Mouse (Mus musculus) ES-Bruce4 (cell line): ENCODE data around the gene Samd11.

Source experiments
- CTCF ChIP-seq: IDR thresholded peaks from one replicate; pipeline ENCODE4 v1.8.1; 2011; ENCODE audit warnings: low read depth, low read length
- EP300 ChIP-seq: IDR thresholded peaks from 2 replicates; pipeline ENCODE4 v1.6.1; 2011; ENCODE audit warnings: low read depth, low read length; ENCODE audit not compliant: insufficient read depth
- POLR2A ChIP-seq: IDR thresholded peaks from one replicate; pipeline ENCODE4 v1.8.1; 2011; ENCODE audit warnings: low read length; ENCODE audit not compliant: insufficient read depth

DNA sequence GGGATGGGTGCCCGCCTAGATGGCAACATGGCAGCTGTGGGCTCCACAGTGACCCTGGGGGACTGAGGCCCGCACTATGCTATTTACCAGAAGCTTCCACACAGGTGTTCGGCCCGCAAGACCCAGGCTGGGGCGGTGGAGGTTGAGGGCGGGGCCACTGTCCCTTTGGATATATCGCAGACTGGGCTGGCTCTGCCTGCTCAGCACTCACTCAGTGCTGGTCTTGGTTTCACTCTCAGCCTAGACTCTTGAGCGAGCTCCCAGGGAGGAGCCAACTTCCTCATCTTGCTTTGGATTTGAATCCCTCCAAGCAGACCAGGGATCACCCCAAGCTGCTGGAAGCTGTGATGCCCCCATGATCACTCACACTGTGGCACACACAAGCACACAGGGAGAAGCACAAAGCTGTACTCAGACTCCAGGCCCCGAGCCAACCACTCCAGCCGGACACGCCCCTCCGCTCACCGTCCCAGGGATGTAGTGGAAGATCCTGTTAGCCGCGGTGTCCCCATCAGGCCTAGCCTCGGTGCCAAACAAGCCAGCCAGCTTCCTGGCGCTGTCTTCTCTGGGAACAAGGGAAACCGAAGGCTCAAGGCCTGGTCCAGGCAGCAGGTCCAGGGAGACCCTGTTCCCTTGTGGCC is 27.6 kb downstream of the Samd11 start:
- TF ChIP-seq EP300, result no peak
- no peak for TF ChIP-seq CTCF
- TF ChIP-seq POLR2A, result no peak
